Mouse (Mus musculus): ENCODE data around the gene Ascl3. TPM values are rescaled to one million over a fixed set of nuclear protein-coding genes. Genes with fewer than 3 reads are reported as not detected.

Gene Ascl3
- polyA plus RNA-seq, 1 experiment from 2014 or later = not detected

GRCm38 (mm10) chr7:109680879-109681278 is 50.6 kb downstream of the Ascl3 start:
- Histone ChIP-seq H3K4me3 (no peak overlapping the region), H3K4me2 (replicated peaks) (no peak overlapping the region), H3K9ac (replicated peaks) (no peak overlapping the region), H3K4me1 (no peaks in the 10 kb centered on the region), H3K27ac (replicated peaks) (no peak overlapping the region), H3K36me3 (no peaks in the 10 kb centered on the region), H3K27me3 (no peaks in the 10 kb centered on the region), H3K9me3 (no peaks in the 10 kb centered on the region)
- no peak for ATAC-seq (replicated peaks)
- 89% methylated on average over 1 of the region's 1 CpGs for WGBS

DNA sequence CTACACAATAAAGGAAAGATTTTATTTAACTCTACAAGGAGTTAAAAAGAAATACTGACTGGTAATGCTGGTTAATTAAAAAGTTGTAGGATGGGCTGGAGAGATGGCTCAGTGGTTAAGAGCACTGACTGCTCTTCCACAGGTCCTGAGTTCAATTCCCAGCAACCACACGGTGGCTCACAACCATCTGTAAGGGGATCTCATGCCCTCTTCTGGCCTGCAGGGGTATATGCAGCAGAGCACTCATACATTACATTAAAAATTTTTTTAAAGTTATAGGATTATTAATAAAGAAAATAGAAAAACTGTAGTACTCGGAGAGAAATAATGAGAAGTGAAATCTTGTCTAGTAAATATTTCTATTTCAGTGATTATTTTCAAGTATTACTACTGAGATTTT is 51.2 kb downstream of the Ascl3 start:
- H3K4me1 ChIP-seq = no peaks in the 10 kb centered on the region
- no peak overlapping the region for H3K4me3 ChIP-seq
- 91% methylated on average over 2 of the region's 2 CpGs for WGBS
- H3K36me3 ChIP-seq = no peaks in the 10 kb centered on the region
- ATAC-seq (replicated peaks) = no peak
- no peak overlapping the region for H3K27ac ChIP-seq (replicated peaks)
- H3K4me2 ChIP-seq (replicated peaks) = no peak overlapping the region
- H3K9ac ChIP-seq (replicated peaks) = no peak overlapping the region
- H3K9me3 ChIP-seq = no peaks in the 10 kb centered on the region
- H3K27me3 ChIP-seq = no peaks in the 10 kb centered on the region

Other genes with a start within 250 kb of the Ascl3 start
- gene Trim66, start 223.6 kb downstream of the Ascl3 start, polyA plus RNA-seq (2015; fragmentation: Nextera tagmentation; extraction: Ambion mirVana) = 0.23 and 0.25 TPM in 2 replicates
- 83.3 and 86.3 TPM in 2 replicates for gene Rpl27a, start 212.6 kb downstream of the Ascl3 start, polyA plus RNA-seq (2015; fragmentation: Nextera tagmentation; extraction: Ambion mirVana)
- 11.4 and 13.1 TPM in 2 replicates for gene St5, start 28.1 kb downstream of the Ascl3 start, polyA plus RNA-seq (2015; fragmentation: Nextera tagmentation; extraction: Ambion mirVana)
- 18.1 and 18.9 TPM in 2 replicates for gene Akip1, start 28.0 kb downstream of the Ascl3 start, polyA plus RNA-seq (2015; fragmentation: Nextera tagmentation; extraction: Ambion mirVana)
- 0.22 and 0.88 TPM in 2 replicates for gene BC051019, start 7.9 kb downstream of the Ascl3 start, polyA plus RNA-seq (2015; fragmentation: Nextera tagmentation; extraction: Ambion mirVana)
- gene Tmem9b, start 21.1 kb upstream of the Ascl3 start, polyA plus RNA-seq (2015; fragmentation: Nextera tagmentation; extraction: Ambion mirVana) = 91.7 and 95.2 TPM in 2 replicates
- gene Nrip3, start 50.3 kb upstream of the Ascl3 start, polyA plus RNA-seq (2015; fragmentation: Nextera tagmentation; extraction: Ambion mirVana) = 6.1 and 6.4 TPM in 2 replicates
- gene Scube2, start 134.0 kb upstream of the Ascl3 start, polyA plus RNA-seq (2015; fragmentation: Nextera tagmentation; extraction: Ambion mirVana) = 0.79 and 0.92 TPM in 2 replicates
- 47.3 and 54.1 TPM in 2 replicates for gene Dennd5a, start 228.7 kb upstream of the Ascl3 start, polyA plus RNA-seq (2015; fragmentation: Nextera tagmentation; extraction: Ambion mirVana)

Measured in forebrain, embryonic 15.5 days (tissue).